Mouse (Mus musculus): Measurements from ENCODE around the gene Mbd5.

Mbd5 gene

DNA sequence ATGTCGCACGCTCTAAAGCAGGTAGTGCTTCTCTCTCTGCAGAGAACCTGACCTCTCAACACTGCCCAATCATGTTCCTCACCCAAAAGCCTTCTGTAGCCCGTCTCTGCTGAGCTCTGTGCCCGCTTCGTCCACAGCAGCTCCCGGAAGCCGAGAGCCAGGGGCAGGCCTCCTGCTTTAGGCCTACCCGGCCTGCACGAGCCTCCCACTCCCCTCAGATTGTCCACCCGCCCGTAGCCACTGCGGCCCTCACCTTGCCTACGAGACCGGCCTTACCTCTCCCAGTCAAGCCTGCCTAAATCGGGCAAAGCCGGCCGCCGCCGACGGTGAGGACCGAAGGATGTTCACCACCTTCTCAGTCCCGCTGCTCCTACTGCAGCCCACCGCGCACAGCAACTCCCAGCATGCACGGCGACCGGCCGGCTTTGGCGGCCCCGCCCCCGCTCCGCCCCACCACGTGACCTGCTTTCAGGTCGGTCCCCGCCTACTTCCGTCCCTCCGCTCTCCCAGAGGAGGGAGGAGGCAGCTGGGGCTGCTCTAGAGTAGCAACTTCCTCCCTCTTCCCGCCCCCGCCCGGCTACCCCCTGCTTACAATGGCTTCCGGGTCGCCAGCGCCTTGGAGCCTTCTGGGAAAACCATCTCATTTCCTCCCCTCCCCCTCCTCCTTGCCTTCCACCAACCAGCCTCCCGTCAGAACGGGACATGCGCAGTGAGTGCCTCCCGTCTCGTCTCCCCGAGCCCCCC lies at the start of gene Mbd5:
Gene Mbd5 (plus strand): TSS at position 668 of the 744 bp plus-strand sequence.
- in situ Hi-C loops (cut with MboI; ENCODE audit: low sequenced_read_pairs) = no loop called here

DNA sequence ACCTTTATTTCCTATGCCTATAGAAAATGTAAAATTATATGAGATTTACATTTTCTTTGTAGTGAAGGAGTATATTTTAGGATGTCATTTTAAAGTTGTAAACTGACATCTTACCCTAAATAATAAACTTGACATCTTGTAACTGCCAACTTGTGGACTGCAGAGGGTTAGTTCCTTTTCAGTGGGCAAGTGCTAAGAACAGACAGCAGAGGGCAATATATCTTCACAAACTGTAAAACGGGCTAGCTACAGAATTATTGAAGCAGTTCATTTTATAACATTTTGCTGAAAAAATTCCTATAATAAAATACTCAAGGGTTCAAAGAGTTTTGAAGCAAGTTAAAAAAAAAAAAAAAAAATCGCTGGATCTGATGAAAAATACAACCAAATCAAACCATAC lies 40.4 kb upstream of the Mbd5 start:
- in situ Hi-C loops (cut with MboI; ENCODE audit: low sequenced_read_pairs) = loop anchor here (25.0 kb wide), 1 partner anchor 828 kb away; no protein-coding TSS in a partner anchor

GRCm38 (mm10) chr2:48914185-48914584 lies 35.1 kb upstream of the Mbd5 start:
- in situ Hi-C loops (cut with MboI; ENCODE audit: low sequenced_read_pairs) = loop anchor here (5.0 to 25.0 kb wide), 2 partner anchors 398 to 823 kb away; no protein-coding TSS in a partner anchor

GRCm38 (mm10) chr2:48915832-48916231 lies 33.5 kb upstream of the Mbd5 start:
- in situ Hi-C loops (cut with MboI; ENCODE audit: low sequenced_read_pairs) = loop anchor here (25.0 kb wide), 1 partner anchor 821 kb away; no protein-coding TSS in a partner anchor

DNA sequence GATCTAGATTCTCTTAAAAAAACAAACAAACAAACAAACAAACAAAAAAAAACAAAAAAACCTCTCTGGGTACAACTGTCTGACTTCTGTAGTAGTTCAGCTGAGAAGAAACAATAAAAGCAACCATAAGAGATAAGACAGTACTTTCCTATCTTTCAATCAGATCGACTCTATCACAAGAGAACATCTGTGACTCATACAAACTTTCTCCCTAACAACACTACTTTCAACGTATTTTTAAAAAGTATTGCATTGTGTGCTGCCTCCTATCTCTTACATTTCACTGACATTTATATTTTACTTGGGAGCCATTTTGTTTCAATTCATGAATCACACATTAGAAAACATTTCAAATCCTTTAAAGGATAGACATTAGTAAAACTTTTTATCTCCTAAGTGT lies 14.2 kb upstream of the Mbd5 start:
- in situ Hi-C loops (cut with MboI; ENCODE audit: low sequenced_read_pairs) = no loop called here

DNA sequence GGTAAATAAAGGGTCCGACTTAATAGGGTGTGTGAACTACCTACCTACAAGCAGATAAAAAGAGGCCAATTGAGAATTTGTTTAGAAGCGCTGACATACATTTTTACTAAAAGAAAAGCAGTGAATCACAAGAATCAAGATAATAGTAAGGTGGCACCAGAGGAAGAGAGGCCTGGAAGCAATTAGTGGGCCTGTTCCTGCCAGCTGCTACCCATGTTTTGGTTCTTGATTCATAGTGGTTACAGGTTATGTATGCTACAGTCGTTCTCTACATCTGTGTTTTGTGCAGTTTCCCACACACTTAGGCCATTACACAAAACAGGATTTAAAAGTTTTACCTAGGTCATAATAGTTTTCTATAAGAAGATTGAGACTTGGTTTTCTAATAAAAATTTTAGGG lies 1.5 kb upstream of the Mbd5 start:
- in situ Hi-C loops (cut with MboI; ENCODE audit: low sequenced_read_pairs) = no loop called here

DNA sequence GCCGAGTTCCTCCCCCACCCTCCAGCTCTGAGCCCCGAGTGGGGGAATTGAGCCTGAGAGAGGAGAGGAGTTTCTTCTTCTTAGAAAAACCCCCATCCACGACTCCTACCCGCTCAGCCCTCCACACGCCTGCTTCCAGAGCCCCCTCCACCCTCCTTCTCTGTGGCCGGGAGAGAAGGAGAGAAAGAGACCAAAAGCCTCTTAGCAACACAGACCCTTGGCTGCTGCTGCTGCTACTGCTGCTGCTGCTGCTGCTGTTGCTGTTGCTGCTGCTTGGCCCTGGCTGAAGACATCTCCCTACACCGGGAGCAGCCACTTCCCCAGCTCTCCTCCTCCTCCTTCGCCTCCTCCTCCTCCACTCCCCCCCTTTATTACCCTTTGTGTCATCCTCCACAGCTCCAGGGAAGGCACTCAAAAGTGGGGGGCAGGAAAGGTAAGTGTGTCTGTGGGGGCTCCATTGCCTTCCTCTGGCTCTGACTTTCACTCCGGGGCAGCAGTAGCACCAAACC lies 489 bp downstream of the Mbd5 start:
- in situ Hi-C loops (cut with MboI; ENCODE audit: low sequenced_read_pairs) = no loop called here

DNA sequence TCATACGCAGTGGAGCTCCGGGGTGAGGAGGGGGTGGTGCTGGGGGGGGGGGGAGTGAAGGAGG lies 776 bp downstream of the Mbd5 start, which contains the start of gene Orc4:
Gene Orc4 (minus strand): TSS at position 26 of the 64 bp plus-strand sequence.
- in situ Hi-C loops (cut with MboI; ENCODE audit: low sequenced_read_pairs) = no loop called here

- in situ Hi-C loops (cut with MboI; ENCODE audit: low sequenced_read_pairs) = no loop called here
Observed at GRCm38 (mm10) chr2:48950316-48950880, 1.1 kb downstream of the Mbd5 start.

- in situ Hi-C loops (cut with MboI; ENCODE audit: low sequenced_read_pairs) = no loop called here
Observed at GRCm38 (mm10) chr2:48956591-48956990, 7.3 kb downstream of the Mbd5 start.

- in situ Hi-C loops (cut with MboI; ENCODE audit: low sequenced_read_pairs) = no loop called here
Observed at GRCm38 (mm10) chr2:48978920-48979319, 29.6 kb downstream of the Mbd5 start.

- in situ Hi-C loops (cut with MboI; ENCODE audit: low sequenced_read_pairs) = no loop called here
Observed at GRCm38 (mm10) chr2:48990322-48990721, 41.0 kb downstream of the Mbd5 start.

DNA sequence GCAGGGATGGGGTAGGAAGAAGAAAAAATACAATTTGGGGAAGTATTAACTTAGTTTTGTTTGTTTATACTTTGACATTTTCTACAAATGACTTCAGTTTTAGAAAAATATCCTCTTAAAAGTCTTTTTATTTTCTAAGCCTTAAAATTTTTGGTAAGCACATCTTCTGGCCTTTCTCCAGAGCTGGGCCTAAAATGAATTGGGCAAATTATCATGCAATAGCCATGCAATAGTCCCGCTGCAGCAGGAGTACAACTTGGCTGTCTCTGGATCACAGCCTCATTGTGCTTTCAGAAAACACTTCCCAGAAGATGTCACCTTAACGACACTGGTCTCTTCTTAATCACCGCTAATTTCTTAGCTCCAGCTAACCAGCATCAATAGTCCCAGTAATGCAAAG lies 91.2 kb downstream of the Mbd5 start:
- in situ Hi-C loops (cut with MboI; ENCODE audit: low sequenced_read_pairs) = no loop called here

DNA sequence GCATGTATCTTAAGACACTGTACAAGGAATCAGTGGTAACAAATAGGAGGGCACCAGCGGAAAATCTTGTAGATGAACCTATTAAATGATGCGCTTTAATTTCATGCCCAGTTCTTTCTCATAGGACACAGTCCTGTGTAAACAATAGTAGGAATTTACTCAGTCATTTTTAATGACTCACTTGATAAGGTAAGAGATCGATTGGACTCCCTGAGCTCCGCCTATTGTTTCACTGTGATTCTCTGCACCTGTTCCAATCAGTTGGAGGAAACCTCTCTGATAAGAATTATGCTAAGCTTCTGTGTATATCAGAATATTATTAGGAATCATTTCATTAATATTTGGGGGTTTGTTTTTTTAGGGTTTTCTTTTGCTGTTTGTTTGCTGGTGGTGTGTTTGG lies 100.7 kb downstream of the Mbd5 start:
- in situ Hi-C loops (cut with MboI; ENCODE audit: low sequenced_read_pairs) = no loop called here

GRCm38 (mm10) chr2:49067886-49068285 lies 118.6 kb downstream of the Mbd5 start:
- in situ Hi-C loops (cut with MboI; ENCODE audit: low sequenced_read_pairs) = no loop called here

- in situ Hi-C loops (cut with MboI; ENCODE audit: low sequenced_read_pairs) = no loop called here
Observed at GRCm38 (mm10) chr2:49084966-49085365, 135.7 kb downstream of the Mbd5 start.

- in situ Hi-C loops (cut with MboI; ENCODE audit: low sequenced_read_pairs) = no loop called here
Observed at GRCm38 (mm10) chr2:49090771-49091170, 141.5 kb downstream of the Mbd5 start.

DNA sequence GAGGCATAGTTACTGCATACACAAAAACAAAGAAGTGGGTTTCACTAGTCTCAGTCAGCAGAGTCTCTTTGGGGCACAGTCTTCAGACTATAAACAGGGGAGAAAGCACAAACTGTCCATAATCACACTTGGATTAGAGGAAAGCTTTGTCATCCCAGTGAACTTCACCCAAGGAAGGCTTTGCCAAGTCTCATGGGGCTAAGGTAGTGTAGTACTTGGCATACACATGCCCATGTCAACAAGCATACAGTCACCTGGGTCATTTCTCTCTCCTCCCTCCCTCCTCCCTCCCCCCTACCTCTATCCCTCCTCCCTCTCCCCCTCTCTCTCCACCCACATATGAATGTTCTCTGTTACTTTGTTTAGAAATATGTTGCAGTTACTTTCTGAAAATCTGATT lies 147.5 kb downstream of the Mbd5 start:
- in situ Hi-C loops (cut with MboI; ENCODE audit: low sequenced_read_pairs) = no loop called here

DNA sequence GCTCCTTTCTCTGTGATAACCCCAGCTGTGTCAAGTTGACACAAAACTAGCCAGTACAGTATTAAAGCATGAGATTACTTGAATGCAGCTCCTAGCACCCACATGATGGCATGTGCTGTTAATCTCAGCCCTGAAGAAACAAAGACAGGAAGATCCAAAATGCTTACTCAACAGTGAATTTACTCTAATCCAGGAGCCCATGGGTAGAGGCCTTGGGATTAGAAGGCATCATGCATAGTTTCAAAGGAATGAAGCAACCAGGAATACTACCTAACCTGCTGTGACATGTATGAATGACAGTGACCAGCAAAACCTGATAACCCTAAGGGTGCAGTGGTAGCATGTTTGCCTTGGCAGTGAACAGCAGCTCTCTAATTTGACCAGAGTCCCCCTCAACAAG lies 159.6 kb downstream of the Mbd5 start:
- in situ Hi-C loops (cut with MboI; ENCODE audit: low sequenced_read_pairs) = no loop called here

DNA sequence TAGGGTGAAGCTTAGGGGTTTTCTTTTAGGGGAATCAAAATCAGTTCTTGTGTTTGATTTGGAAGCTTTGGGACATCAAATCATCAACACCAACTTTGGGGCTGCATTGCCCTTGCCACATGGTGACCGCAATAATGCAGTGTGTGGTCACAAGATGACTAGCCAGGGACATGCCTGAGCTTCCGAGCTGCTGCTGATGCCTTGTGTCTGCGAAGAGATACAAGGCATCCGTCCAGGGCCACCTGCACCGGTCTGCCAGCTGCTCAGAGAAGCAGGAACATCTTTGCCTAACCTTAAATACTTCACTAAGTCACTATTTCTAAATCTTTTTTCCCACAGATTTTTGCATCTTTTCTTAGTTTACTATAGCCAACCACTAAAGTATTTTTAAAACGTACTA lies 170.6 kb downstream of the Mbd5 start:
- in situ Hi-C loops (cut with MboI; ENCODE audit: low sequenced_read_pairs) = no loop called here

DNA sequence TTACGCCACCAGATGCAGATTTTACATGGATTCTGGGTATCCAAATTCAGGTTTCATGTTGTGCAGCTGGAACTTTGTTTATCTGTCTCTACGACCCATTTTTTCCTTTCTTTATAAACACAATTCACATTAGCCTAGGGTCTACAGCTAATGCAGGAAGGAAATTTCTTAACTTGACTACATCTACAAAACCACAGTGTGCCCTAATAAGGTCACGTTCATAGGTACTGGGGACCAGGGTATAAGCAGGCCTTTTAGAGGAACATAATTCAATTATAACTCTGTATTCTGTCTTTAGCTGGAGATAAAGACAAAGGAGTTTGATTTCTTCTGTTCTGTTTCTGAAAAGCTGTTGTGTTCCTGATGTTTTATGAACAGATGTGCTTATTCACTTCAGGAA lies 172.3 kb downstream of the Mbd5 start:
- in situ Hi-C loops (cut with MboI; ENCODE audit: low sequenced_read_pairs) = no loop called here

DNA sequence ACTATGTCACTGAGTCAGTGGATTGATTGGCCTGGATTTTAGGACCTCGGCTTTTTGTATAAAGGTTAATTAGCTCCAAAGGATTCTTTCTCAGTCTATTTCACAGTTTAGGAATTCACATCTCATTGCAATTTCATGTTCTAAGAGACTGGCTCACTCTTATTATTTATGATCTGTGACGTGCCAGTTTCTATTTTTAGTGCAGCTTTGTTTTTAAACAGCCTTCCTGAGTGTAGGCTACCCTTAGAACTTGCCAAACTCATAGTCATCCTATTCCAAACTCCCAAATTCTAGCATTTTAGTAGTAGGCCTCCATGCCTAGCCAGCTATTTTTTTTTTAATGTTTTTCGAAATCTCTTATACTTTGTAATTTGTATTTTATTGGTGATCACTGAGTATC lies 192.9 kb downstream of the Mbd5 start:
- in situ Hi-C loops (cut with MboI; ENCODE audit: low sequenced_read_pairs) = no loop called here

DNA sequence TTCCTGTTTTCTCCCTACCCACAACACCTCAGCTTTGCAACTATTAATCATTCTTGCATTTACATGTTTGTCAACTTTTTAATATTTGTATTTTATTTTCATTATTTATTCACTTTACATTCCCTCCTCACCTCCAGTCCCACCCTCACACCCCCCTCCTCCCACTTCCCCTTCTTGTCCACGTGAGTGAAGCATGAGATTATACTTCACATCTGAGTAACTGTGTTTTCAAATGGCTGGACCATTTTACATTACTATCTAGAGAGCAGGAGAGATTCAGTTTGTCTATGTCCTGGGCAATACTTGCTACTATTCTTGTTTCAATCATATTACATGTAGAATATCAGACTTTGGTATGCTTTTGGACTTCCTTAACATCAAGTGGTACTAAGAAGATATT lies 204.3 kb downstream of the Mbd5 start:
- in situ Hi-C loops (cut with MboI; ENCODE audit: low sequenced_read_pairs) = no loop called here
